Comparison of ENCODE assay signal across 8 mouse cellular contexts in genomic region chr4:94603031-94603629, GRCm38 (mm10). TPM values are rescaled to one million over a fixed set of nuclear protein-coding genes. Genes with fewer than 3 reads are reported as not detected.
DNase-seq lines count a peak whose midpoint lies in the region; ATAC-seq and TF ChIP-seq lines count a peak whose summit lies in the region.

Gene Plaa, minus strand, starts transcription at chr4:94603244.

- CTCF ChIA-PET in Patski (lab: Charles Lee), result no interaction called here

- no peak for TF ChIP-seq CTCF in Patski (IDR thresholded peaks at IDR 0.05)

- ATAC-seq in Patski, result peak; percentile 93
- peak; percentile 99 for ATAC-seq in hindbrain, embryonic 14.5 days (ENCODE audit: low FRiP score)

- WGBS in hindbrain, embryonic 14.5 days, result under 1% methylated on average over 53 of the region's 61 CpGs

- peak; percentile 43 for DNase-seq in Patski (ENCODE audit: low read depth, low spot score)
- peak; percentile 90 to 96 for DNase-seq in cerebellum, postnatal 14 days
- peak; percentile 91 to 92 for DNase-seq in frontal cortex, postnatal 25 days (ENCODE audit: low spot score in 2 of 2)
- DNase-seq in hindbrain, embryonic 14.5 days (ENCODE audit: low spot score), result peak; percentile 96
- DNase-seq in layer of hippocampus, postnatal 36 days, result peak; percentile 94 to 95
- peak; percentile 95 for DNase-seq in lung, postnatal 36 days
- peak; percentile 95 for DNase-seq in retina, postnatal 1 day
- DNase-seq in urinary bladder, adult 18-20 months (ENCODE audit: low spot score in 2 of 2), result peak; percentile 88 to 91

- in situ Hi-C loops in Patski (cut with MboI; ENCODE audit: low pct_unique_long_range_greater_than_20kb), result no loop called here

- no peaks in the 10 kb centered on the region for H3K9me3 ChIP-seq in hindbrain, embryonic 14.5 days (ENCODE audit: control insufficient read depth, low read length)

- H3K27me3 ChIP-seq in Patski, result no peaks in the 10 kb centered on the region
- no peaks in the 10 kb centered on the region for H3K27me3 ChIP-seq in hindbrain, embryonic 14.5 days (ENCODE audit: control insufficient read depth, insufficient read depth, low read length)

- H3K4me2 ChIP-seq in hindbrain, embryonic 14.5 days (replicated peaks), result peak within 1 kb of the TSS; percentile 92

- H3K36me3 ChIP-seq in hindbrain, embryonic 14.5 days (replicated peaks; ENCODE audit: control insufficient read depth, insufficient read depth), result no peaks in the 10 kb centered on the region

- POLR2A ChIA-PET in Patski (lab: Charles Lee), result no interaction called here

- peak within 1 kb of the TSS; percentile 97 for H3K9ac ChIP-seq in hindbrain, embryonic 14.5 days

- H3K4me3 ChIP-seq in hindbrain, embryonic 14.5 days (replicated peaks; ENCODE audit: low read length), result peak within 1 kb of the TSS; percentile 100

- peak within 1 kb of the TSS; percentile 96 for H3K27ac ChIP-seq in hindbrain, embryonic 14.5 days

- H3K4me1 ChIP-seq in hindbrain, embryonic 14.5 days (replicated peaks; ENCODE audit: control insufficient read depth, insufficient read depth, low read length), result peaks cover 28% of the 10 kb centered on the region

RNA-seq across cellular contexts. Expression of gene Plaa, which starts in this region (rescaled TPM):
- 51.6 TPM for polyA plus RNA-seq in Patski (2021)
- polyA plus RNA-seq in hindbrain, embryonic 14.5 days (2014; fragmentation: Nextera tagmentation; extraction: Ambion mirVana), result 72.1 and 75.3 TPM in 2 replicates
- total RNA-seq in layer of hippocampus, postnatal 36 days (2021), result 10 to 100 TPM; 46.1 to 46.8 TPM

Comparison
In these comparisons a context has a peak if more than half of its experiments do, and no peak if none do; other contexts are left out.
1. Peak in every context shown above with its lines: DNase-seq, ATAC-seq, H3K4me3 ChIP-seq and H3K27ac ChIP-seq.
2. DNase-seq: peak in every context shown above with its lines; median percentile 96 in hindbrain, embryonic 14.5 days; 95 in lung, postnatal 36 days; 95 in retina, postnatal 1 day; 94 in layer of hippocampus, postnatal 36 days; 93 in cerebellum, postnatal 14 days; 92 in frontal cortex, postnatal 25 days; 90 in urinary bladder, adult 18-20 months; 43 in Patski.